Mouse (Mus musculus) cerebellum, adult 9-11 months (tissue): ENCODE measurements around the gene Tlr5.

Experiments
- DNase-seq: peaks from one replicate; pipeline ENCODE4 v3.0.0; 2022

Gene Tlr5

DNA sequence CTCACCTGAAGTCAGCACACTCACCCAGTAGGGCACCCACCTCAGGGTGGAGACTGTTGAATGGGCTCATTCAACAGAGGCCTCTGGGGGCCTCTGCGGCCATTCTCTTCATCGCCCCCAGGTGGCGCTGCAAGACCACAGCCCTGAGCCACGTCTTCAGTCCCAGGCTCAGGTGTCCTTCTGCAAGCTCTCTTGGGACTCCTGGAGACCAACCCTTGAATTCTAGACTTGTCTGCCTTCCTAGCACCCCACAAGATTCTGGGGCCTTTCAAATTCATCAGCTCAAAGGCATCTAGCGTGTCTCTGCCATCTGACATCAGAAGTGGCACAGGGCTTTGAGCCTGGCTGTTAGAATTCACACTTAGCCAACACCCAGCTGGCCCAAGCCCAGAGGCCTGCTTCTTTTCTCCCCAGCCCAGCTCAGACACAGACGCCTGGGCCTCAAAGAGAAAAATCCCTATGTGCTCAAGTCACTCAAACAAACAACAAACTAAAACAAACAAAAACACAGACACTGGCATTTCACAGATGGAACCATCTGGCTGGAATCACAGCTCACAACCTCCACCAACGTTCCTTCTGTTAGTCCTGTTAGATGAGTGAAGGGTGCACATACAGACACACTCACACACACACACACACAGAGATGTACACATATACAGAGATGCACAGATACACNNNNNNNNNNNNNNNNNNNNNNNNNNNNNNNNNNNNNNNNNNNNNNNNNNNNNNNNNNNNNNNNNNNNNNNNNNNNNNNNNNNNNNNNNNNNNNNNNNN is 36.6 kb downstream of the Tlr5 start:
- DNase-seq: peak; percentile 42
